Mouse (Mus musculus): ENCODE measurements at regions not wholly inside any gene's neighbourhood (a gene's known extent, or its start where the extent isn't known, plus 50 kb on each side); places are given as distances from the start of the nearest gene placed in this dataset.

- TF ChIP-seq CTCF (IDR thresholded peaks at IDR 0.05; ENCODE audit: control insufficient read depth, insufficient read depth, insufficient replicate concordance, low read depth, low read length) (no peak), POLR2A (IDR thresholded peaks at IDR 0.05; ENCODE audit: control insufficient read depth, low read depth, low read length) (no peak)
Measured at GRCm38 (mm10) chr2:50586321-50587050, 289.9 kb upstream of the Mmadhc start.

All from testis, adult 2 months (tissue).